Mouse (Mus musculus) cerebellum, adult 2 months (tissue): ENCODE data around the gene Fam222a.

Source experiments
- CTCF ChIP-seq: fragments of 200-500 bp; IDR thresholded peaks from 2 replicates; pipeline ENCODE4 v1.5.1; 2011; ENCODE audit warnings: low read depth, mild to moderate bottlenecking, control low read depth, low read length, moderate library complexity, borderline replicate concordance; ENCODE audit not compliant: insufficient read depth
- POLR2A ChIP-seq: fragments of 200-500 bp; IDR thresholded peaks from 2 replicates; pipeline ENCODE4 v1.6.1; 2011; ENCODE audit warnings: low read length, control low read depth, borderline replicate concordance; ENCODE audit not compliant: insufficient read depth

DNA sequence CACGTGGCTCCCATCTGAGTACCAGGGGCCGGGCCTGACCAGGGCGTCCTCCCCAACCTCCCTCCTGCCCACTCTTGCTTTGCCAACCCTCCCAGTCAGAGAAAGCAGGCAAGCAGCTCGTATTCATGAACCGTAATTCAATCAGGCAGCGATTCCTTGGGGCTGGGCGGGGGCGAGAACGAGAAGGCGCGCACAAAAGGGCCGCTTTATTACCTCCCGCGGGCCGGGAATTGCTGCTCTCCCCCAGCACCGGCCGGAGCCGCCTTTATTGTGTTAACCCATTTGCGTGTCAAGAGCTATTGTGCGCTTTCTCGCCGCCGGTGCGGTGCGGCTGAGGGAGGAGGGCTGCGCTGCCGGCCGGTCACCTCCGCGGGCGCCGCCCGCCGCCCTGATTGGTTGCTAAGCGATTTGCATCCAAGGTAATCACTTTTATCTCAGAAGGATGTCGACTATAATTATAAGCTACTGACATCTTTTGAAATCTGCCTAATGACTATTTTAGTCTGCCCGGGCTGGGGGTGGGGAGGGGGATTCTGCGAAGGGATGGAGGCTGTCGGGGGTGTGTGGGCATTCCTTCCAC, 3.7 kb downstream of the Fam222a start:
- TF ChIP-seq POLR2A (no peak), CTCF (no peak)
